Mouse (Mus musculus): ENCODE measurements around the gene Pgap3. TPM values are rescaled to one million over a fixed set of nuclear protein-coding genes. Genes with fewer than 3 reads are reported as not detected.

Pgap3 gene
- polyA plus RNA-seq (2015; fragmentation: Nextera tagmentation; extraction: Ambion mirVana) = 16.1 and 17.4 TPM in 2 replicates

DNA sequence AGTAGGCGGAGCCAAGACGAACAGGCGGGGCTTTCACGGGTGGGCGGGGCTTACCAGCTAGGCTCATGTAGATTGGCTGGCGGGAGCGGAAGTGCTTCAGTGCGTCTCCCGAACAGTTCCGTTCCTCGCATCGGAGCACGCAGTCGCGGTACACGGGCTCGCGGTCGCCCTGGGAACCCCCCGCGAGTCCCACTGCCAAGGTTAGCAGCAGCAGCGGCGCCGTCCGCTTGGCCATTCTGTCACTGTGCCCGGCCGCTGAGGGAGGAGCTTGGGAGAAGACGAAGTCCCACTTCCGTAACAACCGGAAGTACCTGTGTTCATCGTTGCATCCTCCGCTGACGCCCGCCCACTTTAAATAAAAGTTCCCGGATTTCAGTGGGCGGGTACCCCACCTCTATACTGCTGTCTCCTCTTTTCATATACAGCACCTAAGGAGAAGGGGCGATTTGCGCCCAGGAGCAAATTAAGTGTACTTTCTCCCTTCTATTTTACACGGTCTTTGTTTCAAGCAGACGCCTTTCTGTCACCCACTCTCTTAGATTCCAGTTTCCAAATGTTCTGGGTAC is at the start of gene Pgap3:
Pgap3 (minus strand) TSS at position 330 of the 566 bp plus-strand sequence.
- Histone ChIP-seq H3K4me1 (replicated peaks; ENCODE audit: insufficient read depth, low read length) (peaks cover 4% of the 10 kb centered on the region), H3K4me3 (replicated peaks; ENCODE audit: low read depth, low read length) (peak within 1 kb of the TSS; percentile 63), H3K4me2 (ENCODE audit: low read length) (peak within 1 kb of the TSS; percentile 81), H3K9ac (ENCODE audit: low read depth, low read length) (peak within 1 kb of the TSS; percentile 81), H3K27me3 (ENCODE audit: insufficient read depth, low read length) (no peaks in the 10 kb centered on the region), H3K36me3 (ENCODE audit: insufficient read depth, low read length) (no peaks in the 10 kb centered on the region), H3K27ac (peak within 1 kb of the TSS; percentile 98), H3K9me3 (replicated peaks; ENCODE audit: low read length) (no peaks in the 10 kb centered on the region)
- ATAC-seq (replicated peaks; ENCODE audit: low FRiP score, low read depth) (peak; percentile 86), DNase-seq (ENCODE audit: low spot score) (peak; percentile 96)
- TF ChIP-seq CTCF (IDR thresholded peaks at IDR 0.05; ENCODE audit: low read depth) = no peak
- WGBS = under 1% methylated on average over 40 of the region's 40 CpGs

GRCm38 (mm10) chr11:98449419-98449818 is 49.1 kb upstream of the Pgap3 start:
- no peaks in the 10 kb centered on the region for H3K27me3 ChIP-seq (ENCODE audit: insufficient read depth, low read length)
- WGBS = 69% methylated on average over 3 of the region's 3 CpGs
- DNase-seq (ENCODE audit: low spot score) (no peak), ATAC-seq (replicated peaks; ENCODE audit: low FRiP score, low read depth) (no peak)
- H3K27ac ChIP-seq = 0 out of 2 replicates have a peak overlapping the region, but pooled peaks have one; percentile 42
- H3K4me2 ChIP-seq (ENCODE audit: low read length) = peak overlapping the region; percentile 54
- TF ChIP-seq CTCF (IDR thresholded peaks at IDR 0.05; ENCODE audit: low read depth) = no peak
- peak overlapping the region; percentile 34 for H3K4me3 ChIP-seq (replicated peaks; ENCODE audit: low read depth, low read length)
- no peaks in the 10 kb centered on the region for H3K9me3 ChIP-seq (replicated peaks; ENCODE audit: low read length)
- H3K36me3 ChIP-seq (ENCODE audit: insufficient read depth, low read length) = 0 out of 2 replicates have a peak, but pooled peaks cover 6% of the 10 kb centered on the region
- H3K4me1 ChIP-seq (replicated peaks; ENCODE audit: insufficient read depth, low read length) = peaks cover 6% of the 10 kb centered on the region; the same call in 1 of the 2 replicates
- H3K9ac ChIP-seq (ENCODE audit: low read depth, low read length) = no peak overlapping the region

GRCm38 (mm10) chr11:98448191-98448790 is 48.0 kb upstream of the Pgap3 start:
- H3K4me2 ChIP-seq (ENCODE audit: low read length) = peak overlapping the region; percentile 54
- TF ChIP-seq CTCF (IDR thresholded peaks at IDR 0.05; ENCODE audit: low read depth) = no peak
- peak overlapping the region; percentile 66; the same call in 1 of the 2 replicates for H3K9ac ChIP-seq (ENCODE audit: low read depth, low read length)
- DNase-seq (ENCODE audit: low spot score) (peak; percentile 57), ATAC-seq (replicated peaks; ENCODE audit: low FRiP score, low read depth) (peak; percentile 42; the same call in 1 of the 2 replicates)
- H3K36me3 ChIP-seq (ENCODE audit: insufficient read depth, low read length) = 0 out of 2 replicates have a peak, but pooled peaks cover 6% of the 10 kb centered on the region
- H3K27me3 ChIP-seq (ENCODE audit: insufficient read depth, low read length) = no peaks in the 10 kb centered on the region
- H3K9me3 ChIP-seq (replicated peaks; ENCODE audit: low read length) = no peaks in the 10 kb centered on the region
- peaks cover 6% of the 10 kb centered on the region; the same call in 1 of the 2 replicates for H3K4me1 ChIP-seq (replicated peaks; ENCODE audit: insufficient read depth, low read length)
- 31% methylated on average over 13 of the region's 13 CpGs for WGBS
- H3K27ac ChIP-seq = peak overlapping the region; percentile 96
- H3K4me3 ChIP-seq (replicated peaks; ENCODE audit: low read depth, low read length) = peak overlapping the region; percentile 42

GRCm38 (mm10) chr11:98447475-98447834 is 47.2 kb upstream of the Pgap3 start:
- H3K9me3 ChIP-seq (replicated peaks; ENCODE audit: low read length) = no peaks in the 10 kb centered on the region
- 9% methylated on average over 7 of the region's 7 CpGs for WGBS
- peak overlapping the region; percentile 66 for H3K9ac ChIP-seq (ENCODE audit: low read depth, low read length)
- H3K4me1 ChIP-seq (replicated peaks; ENCODE audit: insufficient read depth, low read length) = peaks cover 6% of the 10 kb centered on the region; the same call in 1 of the 2 replicates
- DNase-seq (ENCODE audit: low spot score) (no peak), ATAC-seq (replicated peaks; ENCODE audit: low FRiP score, low read depth) (no peak)
- H3K36me3 ChIP-seq (ENCODE audit: insufficient read depth, low read length) = 0 out of 2 replicates have a peak, but pooled peaks cover 6% of the 10 kb centered on the region
- peak overlapping the region; percentile 42 for H3K4me3 ChIP-seq (replicated peaks; ENCODE audit: low read depth, low read length)
- TF ChIP-seq CTCF (IDR thresholded peaks at IDR 0.05; ENCODE audit: low read depth) = no peak
- H3K27me3 ChIP-seq (ENCODE audit: insufficient read depth, low read length) = no peaks in the 10 kb centered on the region
- H3K4me2 ChIP-seq (ENCODE audit: low read length) = peak overlapping the region; percentile 54
- H3K27ac ChIP-seq = peak overlapping the region; percentile 96

DNA sequence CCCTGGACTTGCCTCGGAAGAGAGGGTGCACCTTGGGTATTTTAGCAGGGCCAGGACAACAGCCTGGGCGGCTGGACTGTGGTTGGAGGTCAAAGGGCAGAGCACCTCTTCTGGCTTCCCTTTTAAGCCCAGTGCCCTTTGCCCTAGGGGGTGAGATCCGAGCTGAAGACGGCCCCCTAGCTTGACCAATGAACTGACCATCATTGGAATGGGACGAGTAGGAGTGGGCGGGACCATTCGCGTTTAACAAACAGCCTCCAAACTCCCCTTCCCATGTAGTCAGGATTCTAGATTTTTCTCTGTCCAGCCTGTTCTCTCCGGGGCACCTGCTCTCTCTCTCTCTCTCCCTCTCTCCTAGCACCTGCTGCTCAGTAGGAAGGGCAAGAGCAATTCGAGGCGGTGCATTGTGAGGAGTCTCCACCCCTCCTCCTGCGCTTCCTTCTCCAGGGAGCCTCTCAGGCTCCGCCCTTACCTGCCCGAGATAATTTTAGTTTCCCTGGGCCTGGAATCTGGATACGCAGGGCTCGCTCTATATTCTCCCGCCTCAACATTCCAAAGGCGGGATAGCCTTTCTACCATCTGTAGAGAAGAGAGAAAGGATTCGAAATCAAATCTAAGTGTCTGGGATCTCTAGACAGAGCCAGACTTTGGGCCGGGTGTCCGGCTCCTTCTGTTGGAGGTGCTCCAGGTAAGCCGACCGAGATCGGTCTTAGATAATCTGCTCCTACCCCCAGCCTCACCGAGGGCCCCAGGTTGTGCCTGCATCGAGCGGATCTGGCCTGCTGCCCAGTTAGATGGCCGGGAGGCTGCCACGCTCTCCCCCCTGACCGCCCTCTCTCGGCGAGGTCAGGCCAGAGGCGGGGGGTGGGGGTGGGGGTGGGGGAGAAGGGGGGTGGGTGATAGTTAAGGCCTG is 46.5 kb upstream of the Pgap3 start:
- peaks cover 6% of the 10 kb centered on the region; the same call in 1 of the 2 replicates for H3K4me1 ChIP-seq (replicated peaks; ENCODE audit: insufficient read depth, low read length)
- peak overlapping the region; percentile 96 for H3K27ac ChIP-seq
- peak overlapping the region; percentile 54 for H3K4me2 ChIP-seq (ENCODE audit: low read length)
- ATAC-seq (replicated peaks; ENCODE audit: low FRiP score, low read depth) = peak; percentile 77
- H3K36me3 ChIP-seq (ENCODE audit: insufficient read depth, low read length) = 0 out of 2 replicates have a peak, but pooled peaks cover 6% of the 10 kb centered on the region
- H3K27me3 ChIP-seq (ENCODE audit: insufficient read depth, low read length) = no peaks in the 10 kb centered on the region
- H3K4me3 ChIP-seq (replicated peaks; ENCODE audit: low read depth, low read length) = peak overlapping the region; percentile 42
- 2% methylated on average over 33 of the region's 33 CpGs for WGBS
- no peaks in the 10 kb centered on the region for H3K9me3 ChIP-seq (replicated peaks; ENCODE audit: low read length)
- no peak for TF ChIP-seq CTCF (IDR thresholded peaks at IDR 0.05; ENCODE audit: low read depth)
- peak overlapping the region; percentile 66 for H3K9ac ChIP-seq (ENCODE audit: low read depth, low read length)
- peak; percentile 74 for DNase-seq (ENCODE audit: low spot score)

DNA sequence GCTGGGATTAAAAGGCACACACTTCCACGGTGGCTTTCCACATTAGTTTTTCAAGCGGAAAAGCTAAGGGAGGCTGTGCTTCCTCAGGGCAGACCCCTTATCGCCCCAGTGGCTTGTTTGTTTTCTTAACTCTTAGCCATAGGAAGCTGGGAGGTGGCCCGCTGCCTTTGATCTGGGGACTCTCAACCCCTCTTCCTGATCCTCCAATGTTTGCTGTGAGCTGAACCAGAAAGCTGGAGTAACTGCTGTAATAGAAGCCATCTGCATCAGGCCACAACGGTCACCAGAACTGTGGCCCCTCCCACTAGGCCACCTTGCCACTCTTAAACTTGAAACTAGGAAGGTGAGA is 45.9 kb upstream of the Pgap3 start, which contains the start of gene Grb7:
Grb7 (plus strand) TSS at position 182 of the 349 bp plus-strand sequence.
- Histone ChIP-seq H3K4me1 (replicated peaks; ENCODE audit: insufficient read depth, low read length) (peaks cover 6% of the 10 kb centered on the region; the same call in 1 of the 2 replicates), H3K9ac (ENCODE audit: low read depth, low read length) (peak within 1 kb of the TSS; percentile 66), H3K36me3 (ENCODE audit: insufficient read depth, low read length) (0 out of 2 replicates have a peak, but pooled peaks cover 4% of the 10 kb centered on the region), H3K4me2 (ENCODE audit: low read length) (peak within 1 kb of the TSS; percentile 54), H3K9me3 (replicated peaks; ENCODE audit: low read length) (no peaks in the 10 kb centered on the region), H3K27ac (peak within 1 kb of the TSS; percentile 96), H3K4me3 (replicated peaks; ENCODE audit: low read depth, low read length) (peak within 1 kb of the TSS; percentile 42), H3K27me3 (ENCODE audit: insufficient read depth, low read length) (no peaks in the 10 kb centered on the region)
- no peak for TF ChIP-seq CTCF (IDR thresholded peaks at IDR 0.05; ENCODE audit: low read depth)
- peak; percentile 69 for DNase-seq (ENCODE audit: low spot score)
- WGBS = 6% methylated on average over 5 of the region's 5 CpGs
- no peak for ATAC-seq (replicated peaks; ENCODE audit: low FRiP score, low read depth)

Measured in kidney, postnatal 0 days (tissue).